Mouse (Mus musculus) lung, postnatal 0 days (tissue): ENCODE data around the gene Cgnl1. TPM values are rescaled to one million over a fixed set of nuclear protein-coding genes. Genes with fewer than 3 reads are reported as not detected.

Experiments used
- ATAC-seq: fragments of 200-750 bp; cut with Nextera tagmentation; 2 replicates; pipeline ENCODE4 v1.8.0; 2017; ENCODE audit warnings: moderate library complexity
- DNase-seq: peaks from one replicate; pipeline ENCODE4 v3.0.0-alpha.2; 2016; ENCODE audit warnings: low spot score
- H3K27ac ChIP-seq: fragments of 300-500 bp; sonication (generic); 2 replicates; pipeline ENCODE4 v1.5.1; 2014; ENCODE audit warnings: antibody characterized with exemption, mild to moderate bottlenecking, low read length, mixed read lengths
- H3K27me3 ChIP-seq: fragments of 300-500 bp; sonication (generic); replicated peaks from 2 replicates; pipeline ENCODE4 v1.6.1; 2014; ENCODE audit warnings: low read length, mixed read lengths; ENCODE audit not compliant: insufficient read depth
- H3K36me3 ChIP-seq: fragments of 300-500 bp; sonication (generic); 2 replicates; pipeline ENCODE4 v1.6.1; 2014; ENCODE audit warnings: low read length, mixed read lengths; ENCODE audit not compliant: insufficient read depth
- H3K4me1 ChIP-seq: fragments of 300-500 bp; sonication (generic); 2 replicates; pipeline ENCODE4 v1.6.1; 2014; ENCODE audit warnings: antibody characterized with exemption, low read depth, low read length, mixed read lengths; ENCODE audit not compliant: insufficient read depth
- H3K4me2 ChIP-seq: fragments of 300-500 bp; sonication (generic); replicated peaks from 2 replicates; pipeline ENCODE4 v1.6.1; 2014; ENCODE audit warnings: low read depth, mild to moderate bottlenecking, low read length, moderate library complexity, mixed read lengths
- H3K4me3 ChIP-seq: fragments of 300-500 bp; sonication (generic); 2 replicates; pipeline ENCODE4 v1.5.1; 2014; ENCODE audit warnings: low read depth, low read length
- H3K9ac ChIP-seq: fragments of 300-500 bp; sonication (generic); replicated peaks from 2 replicates; pipeline ENCODE4 v1.6.1; 2014; ENCODE audit warnings: low read depth, mild to moderate bottlenecking
- H3K9me3 ChIP-seq: fragments of 300-500 bp; sonication (generic); 2 replicates; pipeline ENCODE4 v1.6.1; 2016; ENCODE audit warnings: low read length, mixed read lengths
- CTCF ChIP-seq: IDR thresholded peaks from 2 replicates; pipeline ENCODE4 v1.5.1; 2016; ENCODE audit warnings: antibody characterized with exemption, mild to moderate bottlenecking
- EP300 ChIP-seq: IDR thresholded peaks from 2 replicates; pipeline ENCODE4 v1.6.1; 2016; ENCODE audit warnings: antibody characterized with exemption, mild to moderate bottlenecking, control low read depth
- WGBS: fragments of 180-500 bp; shearing (Covaris S2); extraction: QIAGEN DNeasy Blood & Tissue Kit; methylation state at CpG from one replicate; pipeline ENCODE4 v1.1.7; 2014; 5-methylcytosine and 5-hydroxymethylcytosine counted together
- polyA plus RNA-seq: library from polyadenylated mRNA; unstranded; fragments of >200 nt; fragmentation: Nextera tagmentation; extraction: Ambion mirVana; gene quantifications from 2 replicates; pipeline ENCODE4 v1.2.1, GENCODE M21; 2015

Cgnl1 gene
- polyA plus RNA-seq, 1 experiment from 2014 or later, result 26.1 TPM

GRCm38 (mm10) chr9:71606296-71607057 is 164.9 kb downstream of the Cgnl1 start:
- H3K36me3 ChIP-seq, result no peaks in the 10 kb centered on the region
- H3K4me2 ChIP-seq, result no peak overlapping the region
- peak; percentile 95 for ATAC-seq
- H3K4me1 ChIP-seq, result peaks cover 4% of the 10 kb centered on the region; the same call in 1 of the 2 replicates
- TF ChIP-seq CTCF, result no peak
- TF ChIP-seq EP300, result peak; percentile 98
- H3K9ac ChIP-seq, result no peak overlapping the region
- H3K4me3 ChIP-seq, result no peak overlapping the region
- WGBS, result 38% methylated on average over 13 of the region's 13 CpGs
- H3K27ac ChIP-seq, result peak overlapping the region; percentile 66
- H3K9me3 ChIP-seq, result no peaks in the 10 kb centered on the region
- DNase-seq, result peak; percentile 74
- no peaks in the 10 kb centered on the region for H3K27me3 ChIP-seq

- Histone ChIP-seq H3K9me3 (no peaks in the 10 kb centered on the region), H3K36me3 (no peaks in the 10 kb centered on the region), H3K4me2 (no peak overlapping the region), H3K4me1 (peaks cover 4% of the 10 kb centered on the region; the same call in 1 of the 2 replicates), H3K9ac (no peak overlapping the region), H3K4me3 (no peak overlapping the region), H3K27me3 (no peaks in the 10 kb centered on the region), H3K27ac (0 out of 2 replicates have a peak overlapping the region, but pooled peaks have one; percentile 6)
- 37% methylated on average over 6 of the region's 6 CpGs for WGBS
- no peak for TF ChIP-seq CTCF
- TF ChIP-seq EP300, result no peak
- ATAC-seq (no peak), DNase-seq (no peak)
Measured at GRCm38 (mm10) chr9:71604914-71605635, 166.3 kb downstream of the Cgnl1 start.

GRCm38 (mm10) chr9:71599861-71600260 is 171.5 kb downstream of the Cgnl1 start:
- WGBS, result 54% methylated on average over 7 of the region's 7 CpGs
- DNase-seq, result no peak
- ATAC-seq, result 0 out of 2 replicates have a peak, but pooled peaks have one; percentile 43
- no peak overlapping the region for H3K27ac ChIP-seq
- no peak for TF ChIP-seq CTCF
- TF ChIP-seq EP300, result no peak
- no peaks in the 10 kb centered on the region for H3K27me3 ChIP-seq
- no peaks in the 10 kb centered on the region for H3K9me3 ChIP-seq
- H3K4me2 ChIP-seq, result no peak overlapping the region
- no peaks in the 10 kb centered on the region for H3K4me1 ChIP-seq
- H3K9ac ChIP-seq, result no peak overlapping the region
- no peak overlapping the region for H3K4me3 ChIP-seq
- no peaks in the 10 kb centered on the region for H3K36me3 ChIP-seq

GRCm38 (mm10) chr9:71596888-71597287 is 174.5 kb downstream of the Cgnl1 start:
- ATAC-seq (no peak), DNase-seq (no peak)
- TF ChIP-seq CTCF (no peak), EP300 (no peak)
- Histone ChIP-seq H3K9ac (no peak overlapping the region), H3K4me1 (peaks cover 8% of the 10 kb centered on the region; the same call in 1 of the 2 replicates), H3K9me3 (no peaks in the 10 kb centered on the region), H3K4me2 (no peak overlapping the region), H3K4me3 (no peak overlapping the region), H3K27me3 (no peaks in the 10 kb centered on the region), H3K27ac (no peak overlapping the region), H3K36me3 (no peaks in the 10 kb centered on the region)
- 40% methylated on average over 6 of the region's 6 CpGs for WGBS

GRCm38 (mm10) chr9:71592577-71593285 is 178.7 kb downstream of the Cgnl1 start:
- DNase-seq (no peak), ATAC-seq (peak; percentile 26; the same call in 1 of the 2 replicates)
- TF ChIP-seq EP300, result no peak
- TF ChIP-seq CTCF, result peak; percentile 41

More at GRCm38 (mm10) chr9:71592577-71593285, 178.7 kb downstream of the Cgnl1 start:
- Histone ChIP-seq H3K9ac (0 out of 2 replicates have a peak overlapping the region, but pooled peaks have one; percentile 16), H3K4me3 (peak overlapping the region; percentile 54; the same call in 1 of the 2 replicates), H3K27me3 (no peaks in the 10 kb centered on the region), H3K36me3 (no peaks in the 10 kb centered on the region), H3K4me2 (peak overlapping the region; percentile 65), H3K9me3 (no peaks in the 10 kb centered on the region), H3K4me1 (peaks cover 8% of the 10 kb centered on the region; the same call in 1 of the 2 replicates), H3K27ac (no peak overlapping the region)
- 21% methylated on average over 6 of the region's 6 CpGs for WGBS
